Mouse (Mus musculus) heart, postnatal 0 days (tissue): Measurements from ENCODE around the gene Sowahd.
A peak's percentile ranks its signal among the peaks of the same experiment; 100 is the strongest.

Experiments used
- CTCF ChIP-seq: IDR thresholded peaks from 2 replicates; pipeline ENCODE4 v1.5.1; 2016; ENCODE audit warnings: antibody characterized with exemption, control low read depth, low read depth
- EP300 ChIP-seq: IDR thresholded peaks from 2 replicates; pipeline ENCODE4 v1.6.1; 2016; ENCODE audit warnings: antibody characterized with exemption, low read depth

DNA sequence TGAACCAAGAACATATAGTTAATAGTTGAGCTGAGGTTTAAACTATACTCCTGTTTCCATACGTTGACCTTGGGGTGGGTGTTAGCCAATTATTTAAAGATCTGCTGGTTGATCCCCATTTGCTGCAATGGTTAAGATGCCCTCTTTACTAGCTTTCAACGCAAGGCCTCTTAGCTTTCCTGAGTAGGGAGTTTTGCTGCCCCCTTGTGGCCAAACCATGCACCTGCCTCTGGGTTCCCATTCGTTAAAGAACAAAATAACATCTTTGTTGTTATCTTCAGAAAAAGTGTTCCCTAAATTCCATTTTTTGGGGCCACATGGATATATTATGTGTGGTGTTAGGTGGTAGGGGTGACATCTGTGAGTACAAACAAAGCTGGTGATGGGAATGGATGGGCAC, 26.0 kb upstream of the Sowahd start:
- TF ChIP-seq EP300 = no peak
- peak; percentile 76 for TF ChIP-seq CTCF
